In the genomic region with DNA sequence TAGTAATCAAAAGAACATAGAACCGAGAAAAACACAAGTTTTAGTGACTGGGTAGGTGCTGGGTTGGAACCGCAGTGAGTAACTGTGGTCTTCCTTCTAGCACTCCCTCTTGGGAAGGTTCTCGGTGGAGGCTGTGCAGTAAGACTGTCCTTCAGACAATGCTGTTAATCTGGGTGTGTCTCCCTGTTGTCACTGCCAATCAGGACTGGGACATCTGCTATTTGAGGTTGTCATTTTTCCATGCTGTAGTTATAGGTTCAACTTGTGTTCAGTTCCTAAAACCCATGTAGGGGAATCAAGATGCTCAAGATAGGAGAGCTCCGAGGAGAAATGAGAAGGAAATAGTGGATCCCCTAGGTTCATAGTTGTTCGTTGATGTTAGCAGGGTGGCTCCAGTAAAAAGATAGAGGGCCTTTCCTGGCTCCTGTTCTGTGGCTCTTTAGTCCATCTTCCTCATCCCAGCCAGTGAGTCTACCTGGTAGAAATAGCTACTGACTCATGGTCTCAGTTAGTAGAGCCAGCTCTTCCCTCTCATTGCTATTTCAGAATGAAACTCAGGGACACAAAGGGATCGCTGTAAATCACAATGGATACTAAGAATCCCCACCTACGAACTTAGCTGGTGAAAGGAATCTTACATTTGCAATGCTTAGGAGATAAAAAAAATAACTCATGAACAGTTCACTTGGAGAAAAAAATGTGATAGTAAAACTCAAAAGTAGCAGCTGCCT, we compare ENCODE assay signal across 29 mouse cellular contexts. TPM values are rescaled to one million over a fixed set of nuclear protein-coding genes. Genes with fewer than 3 reads are reported as not detected.
"Had no signal": no experiment of that assay in that cellular context is flagged by ENCODE, and none has a peak within 500 bp of the region (broad histone marks: within the 10 kb centered on the region; RNA-seq: fewer than 3 reads in every experiment).

No protein-coding gene starts in this region.

- H3K4me3 ChIP-seq: gastrocnemius, adult 2 months; heart, adult 2 months; heart, embryonic 10.5 days; heart, embryonic 12.5 days; hindbrain, embryonic 10.5 days; hindbrain, embryonic 12.5 days; intestine, embryonic 15.5 days; layer of hippocampus, adult 2 months; left cerebral cortex, adult 2 months; limb, embryonic 10.5 days; limb, embryonic 12.5 days; liver, embryonic 13.5 days; liver, embryonic 15.5 days had no signal

- H3K9me3 ChIP-seq: heart, embryonic 10.5 days; heart, embryonic 12.5 days; hindbrain, embryonic 10.5 days; hindbrain, embryonic 12.5 days; intestine, embryonic 15.5 days; limb, embryonic 10.5 days; limb, embryonic 12.5 days; liver, embryonic 13.5 days; liver, embryonic 15.5 days had no signal

- H3K9ac ChIP-seq: heart, embryonic 12.5 days; hindbrain, embryonic 12.5 days; hindbrain, embryonic 14.5 days; intestine, embryonic 15.5 days; limb, embryonic 12.5 days; liver, embryonic 13.5 days; liver, embryonic 15.5 days had no signal

- DNase-seq: gastrocnemius, adult 2 months; gastrocnemius, postnatal 10 days; gastrocnemius, postnatal 25 days; heart, adult 2 months; heart, postnatal 10 days; heart, postnatal 4 days; kidney, adult 18-20 months; kidney, adult 8-10 months; kidney, postnatal 10 days; kidney, postnatal 25 days; kidney, postnatal 4 days; liver; liver, embryonic 13.5 days had no signal

- H3K36me3 ChIP-seq: heart, embryonic 10.5 days; heart, embryonic 12.5 days; hindbrain, embryonic 10.5 days; hindbrain, embryonic 12.5 days; intestine, embryonic 15.5 days; limb, embryonic 10.5 days; limb, embryonic 12.5 days; liver, embryonic 13.5 days; liver, embryonic 15.5 days had no signal

- H3K27ac ChIP-seq: gastrocnemius, adult 2 months; heart, adult 2 months; heart, embryonic 10.5 days; hindbrain, embryonic 10.5 days; hindbrain, embryonic 12.5 days; hindbrain, embryonic 14.5 days; intestine, embryonic 15.5 days; layer of hippocampus, adult 2 months; left cerebral cortex, adult 2 months; limb, embryonic 10.5 days; limb, embryonic 12.5 days; liver, embryonic 13.5 days; liver, embryonic 15.5 days had no signal

- ATAC-seq: hindbrain, embryonic 16.5 days; inflammation-experienced regulatory T-cells, adult 6 months; intestine, embryonic 15.5 days; intestine, postnatal 0 days had no signal

- H3K4me1 ChIP-seq: hindbrain, embryonic 10.5 days; hindbrain, embryonic 12.5 days; limb, embryonic 10.5 days; limb, embryonic 12.5 days; liver, embryonic 13.5 days; liver, embryonic 15.5 days had no signal

- H3K27me3 ChIP-seq: heart, embryonic 12.5 days; hindbrain, embryonic 12.5 days; intestine, embryonic 15.5 days; limb, embryonic 12.5 days; liver, embryonic 13.5 days; liver, embryonic 15.5 days had no signal

- H3K4me2 ChIP-seq: heart, embryonic 12.5 days; hindbrain, embryonic 12.5 days; hindbrain, embryonic 14.5 days; intestine, embryonic 15.5 days; limb, embryonic 12.5 days; liver, embryonic 11.5 days; liver, embryonic 13.5 days; liver, embryonic 15.5 days had no signal

RNA-seq across cellular contexts. Expression of gene Npnt, which starts 12.7 kb away (rescaled TPM):
- total RNA-seq: granulocyte monocyte progenitor cell, adult 5-6 weeks had no signal
